Mouse (Mus musculus): ENCODE data around the gene Sppl2b.

GRCm38 (mm10) chr10:80870993-80871392, 15.9 kb downstream of the Sppl2b start:
- TF ChIP-seq CTCF (IDR thresholded peaks at IDR 0.05; ENCODE audit: low read depth) (no peak), EP300 (optimal IDR thresholded peaks at IDR 0.05) (no peak)

Data from stomach, postnatal 0 days (tissue).